Mouse (Mus musculus) ES-Bruce4 (cell line): ENCODE measurements at regions not wholly inside any gene's neighbourhood (a gene's known extent, or its start where the extent isn't known, plus 50 kb on each side); places are given as distances from the start of the nearest gene placed in this dataset.

Experiments
- H3K27ac ChIP-seq: 2 replicates; pipeline ENCODE4 v1.5.1; 2012; ENCODE audit warnings: low read length, inconsistent platforms; ENCODE audit not compliant: insufficient read depth
- H3K27me3 ChIP-seq: 2 replicates; pipeline ENCODE4 v1.6.1; 2012; ENCODE audit warnings: mild to moderate bottlenecking, low read length, inconsistent platforms; ENCODE audit not compliant: control insufficient read depth, poor library complexity, insufficient read depth, severe bottlenecking
- H3K36me3 ChIP-seq: 2 replicates; pipeline ENCODE4 v1.6.1; 2012; ENCODE audit warnings: inconsistent platforms, mild to moderate bottlenecking, low read length, moderate library complexity; ENCODE audit not compliant: control insufficient read depth, poor library complexity, insufficient read depth, severe bottlenecking
- H3K4me1 ChIP-seq: one replicate; pipeline ENCODE4 v1.8.1; 2011; ENCODE audit warnings: low read length; ENCODE audit not compliant: control insufficient read depth, insufficient read depth
- H3K4me3 ChIP-seq: 2 replicates; pipeline ENCODE4 v1.5.1; 2011; ENCODE audit warnings: low read depth, mild to moderate bottlenecking, low read length
- H3K9ac ChIP-seq: 2 replicates; pipeline ENCODE4 v1.6.1; 2012; ENCODE audit warnings: low read depth, mild to moderate bottlenecking, inconsistent platforms; ENCODE audit not compliant: poor library complexity, severe bottlenecking
- H3K9me3 ChIP-seq: replicated peaks from 2 replicates; pipeline ENCODE4 v1.6.1; 2012; ENCODE audit warnings: mild to moderate bottlenecking, low read length, inconsistent platforms; ENCODE audit not compliant: control insufficient read depth, poor library complexity, insufficient read depth, severe bottlenecking
- CTCF ChIP-seq: IDR thresholded peaks from one replicate; pipeline ENCODE4 v1.8.1; 2011; ENCODE audit warnings: low read depth, low read length
- EP300 ChIP-seq: IDR thresholded peaks from 2 replicates; pipeline ENCODE4 v1.6.1; 2011; ENCODE audit warnings: low read depth, low read length; ENCODE audit not compliant: insufficient read depth
- POLR2A ChIP-seq: IDR thresholded peaks from one replicate; pipeline ENCODE4 v1.8.1; 2011; ENCODE audit warnings: low read length; ENCODE audit not compliant: insufficient read depth

GRCm38 (mm10) chr15:102862374-102862773 is 58.5 kb upstream of the Hoxc13 start:
- Histone ChIP-seq H3K4me1 (no peaks in the 10 kb centered on the region), H3K27me3 (0 out of 2 replicates have a peak, but pooled peaks cover 1% of the 10 kb centered on the region), H3K27ac (no peak overlapping the region), H3K9me3 (no peaks in the 10 kb centered on the region), H3K9ac (no peak overlapping the region), H3K4me3 (no peak overlapping the region), H3K36me3 (no peaks in the 10 kb centered on the region)
- no peak for TF ChIP-seq EP300

DNA sequence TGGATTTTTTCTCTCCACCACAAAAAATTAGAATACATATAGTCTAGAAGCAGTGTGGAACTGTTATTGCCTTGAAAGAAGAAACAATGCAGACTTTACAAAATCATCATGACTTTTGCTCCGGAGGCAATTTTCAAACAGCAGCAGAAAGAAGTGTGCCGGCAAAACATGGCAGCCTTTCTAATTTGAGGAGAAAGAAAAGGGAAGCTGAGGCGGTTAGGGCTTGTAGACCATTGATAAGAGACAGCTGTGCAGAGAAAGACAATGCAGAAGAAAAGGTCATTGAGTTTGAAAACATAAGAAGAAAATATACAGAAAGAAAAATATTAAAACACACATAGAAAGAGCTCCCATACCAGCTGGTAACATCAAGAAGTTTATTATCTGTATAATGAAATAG is 54.1 kb upstream of the Hoxc13 start:
- Histone ChIP-seq H3K36me3 (no peaks in the 10 kb centered on the region), H3K4me3 (no peak overlapping the region), H3K9me3 (no peaks in the 10 kb centered on the region), H3K27me3 (no peaks in the 10 kb centered on the region), H3K27ac (no peak overlapping the region), H3K4me1 (no peaks in the 10 kb centered on the region), H3K9ac (no peak overlapping the region)
- no peak for TF ChIP-seq POLR2A
- TF ChIP-seq EP300, result no peak
- TF ChIP-seq CTCF, result no peak
